Mouse (Mus musculus) heart, embryonic 15.5 days (tissue): ENCODE results near the gene Gdi1. TPM values are rescaled to one million over a fixed set of nuclear protein-coding genes. Genes with fewer than 3 reads are reported as not detected.
A peak's percentile ranks its signal among the peaks of the same experiment; 100 is the strongest.

Experiments
- ATAC-seq: fragments of 200-750 bp; cut with Nextera tagmentation; replicated peaks from 2 replicates; pipeline ENCODE4 v1.8.0; 2017; ENCODE audit warnings: low read depth, moderate TSS enrichment; ENCODE audit not compliant: insufficient number of reproducible peaks, insufficient read depth, low FRiP score
- H3K27ac ChIP-seq: fragments of 300-500 bp; sonication (generic); 2 replicates; pipeline ENCODE4 v1.5.1; 2015; ENCODE audit warnings: mild to moderate bottlenecking, inconsistent platforms
- H3K27me3 ChIP-seq: fragments of 300-500 bp; sonication (generic); 2 replicates; pipeline ENCODE4 v1.6.1; 2015; ENCODE audit warnings: inconsistent platforms
- H3K36me3 ChIP-seq: fragments of 300-500 bp; sonication (generic); 2 replicates; pipeline ENCODE4 v1.6.1; 2015; ENCODE audit warnings: mild to moderate bottlenecking, inconsistent platforms
- H3K4me1 ChIP-seq: fragments of 300-500 bp; sonication (generic); replicated peaks from 2 replicates; pipeline ENCODE4 v1.6.1; 2015; ENCODE audit warnings: inconsistent platforms
- H3K4me2 ChIP-seq: fragments of 300-500 bp; sonication (generic); 2 replicates; pipeline ENCODE4 v1.6.1; 2015; ENCODE audit warnings: inconsistent platforms, mild to moderate bottlenecking, moderate library complexity
- H3K4me3 ChIP-seq: fragments of 300-500 bp; sonication (generic); 2 replicates; pipeline ENCODE4 v1.5.1; 2015; ENCODE audit warnings: mild to moderate bottlenecking, inconsistent platforms
- H3K9ac ChIP-seq: fragments of 300-500 bp; sonication (generic); 2 replicates; pipeline ENCODE4 v1.6.1; 2015; ENCODE audit warnings: mild to moderate bottlenecking, inconsistent platforms
- H3K9me3 ChIP-seq: fragments of 300-500 bp; sonication (generic); replicated peaks from 2 replicates; pipeline ENCODE4 v1.6.1; 2016; ENCODE audit warnings: inconsistent platforms
- WGBS: fragments of 180-500 bp; shearing (Covaris S2); methylation state at CpG from one replicate; pipeline ENCODE4 v1.1.7; 2015; ENCODE audit warnings: mixed read lengths; 5-methylcytosine and 5-hydroxymethylcytosine counted together
- polyA plus RNA-seq: library from polyadenylated mRNA; unstranded; fragments of >200 nt; fragmentation: Nextera tagmentation; extraction: Ambion mirVana; gene quantifications from 2 replicates; pipeline ENCODE4 v1.2.1, GENCODE M21; 2015

Gene Gdi1
- polyA plus RNA-seq: 134 and 163 TPM in 2 replicates

DNA sequence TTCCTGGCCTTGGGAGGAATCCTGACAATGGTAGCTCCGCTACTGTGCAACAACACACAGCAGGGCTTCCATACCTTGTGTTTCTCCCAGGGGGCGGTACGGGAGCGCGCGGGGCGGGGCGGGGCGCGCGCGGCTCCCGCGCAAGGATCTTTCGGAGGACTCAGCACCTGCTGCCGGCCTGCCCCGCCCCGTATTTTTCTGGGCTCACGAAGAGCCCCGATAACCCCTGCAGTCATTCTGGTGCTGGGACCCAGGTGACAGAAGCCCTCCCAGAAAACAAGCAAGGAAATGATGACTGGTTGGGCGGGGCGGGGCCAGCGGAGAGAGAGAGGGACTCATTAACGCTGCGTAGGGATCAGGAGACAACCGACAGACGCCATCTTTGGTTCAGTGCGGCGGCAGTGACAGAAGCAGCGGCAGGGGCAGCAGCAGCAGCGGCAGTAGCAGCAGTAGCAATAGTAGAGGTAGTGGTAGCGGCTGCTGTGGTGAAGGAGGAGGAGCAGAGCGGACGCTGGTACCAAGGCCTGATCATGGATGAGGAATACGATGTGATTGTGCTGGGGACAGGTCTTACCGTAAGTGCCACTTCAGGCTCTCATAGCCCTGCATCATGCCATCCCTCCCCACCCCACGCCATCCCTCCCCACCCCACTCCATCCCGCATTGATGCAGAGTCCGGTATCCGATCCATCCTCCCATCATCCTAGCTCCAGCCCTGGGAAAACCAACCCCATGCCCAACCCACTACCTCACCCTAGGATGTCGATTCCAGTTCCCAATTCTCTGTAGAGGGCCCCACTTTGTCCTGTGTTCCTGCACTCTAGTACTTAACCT, at the start of gene Gdi1:
Gdi1 (plus strand) TSS at position 132 of the 834 bp plus-strand sequence.
- peak; percentile 85 for ATAC-seq
- peaks cover 7% of the 10 kb centered on the region for H3K4me1 ChIP-seq
- 8% methylated on average over 41 of the region's 41 CpGs for WGBS

DNA sequence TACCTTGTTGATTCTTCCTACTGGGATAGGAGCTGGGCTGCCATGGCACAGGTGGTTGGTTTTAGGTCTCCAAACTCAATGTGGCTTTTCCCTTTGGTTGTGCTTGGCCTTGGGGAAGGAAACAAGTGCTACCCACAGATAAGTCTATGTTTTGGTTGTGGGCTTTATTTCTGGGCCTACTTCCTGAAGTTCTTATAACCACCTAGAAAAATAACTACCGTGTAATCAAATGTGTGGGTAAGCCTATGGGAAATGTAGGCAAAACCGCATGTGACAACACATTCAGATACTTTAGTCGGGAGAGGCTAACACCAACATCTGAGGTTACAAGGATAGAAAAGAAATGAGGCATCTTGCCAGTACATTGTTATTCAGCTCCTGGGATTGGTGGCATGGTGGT, 47.1 kb upstream of the Gdi1 start:
- no peaks in the 10 kb centered on the region for H3K9me3 ChIP-seq
- H3K4me2 ChIP-seq: no peak overlapping the region
- 89% methylated on average over 3 of the region's 3 CpGs for WGBS
- no peak for ATAC-seq
- H3K27me3 ChIP-seq: no peaks in the 10 kb centered on the region
- H3K9ac ChIP-seq: no peak overlapping the region
- peaks cover 4% of the 10 kb centered on the region for H3K4me1 ChIP-seq
- peaks cover 8% of the 10 kb centered on the region; the same call in 1 of the 2 replicates for H3K36me3 ChIP-seq
- H3K4me3 ChIP-seq: no peak overlapping the region
- H3K27ac ChIP-seq: no peak overlapping the region

More for the DNA sequence above, at the start of gene Gdi1:
- Histone ChIP-seq H3K27ac (peak within 1 kb of the TSS; percentile 92), H3K27me3 (no peaks in the 10 kb centered on the region), H3K4me2 (peak within 1 kb of the TSS; percentile 67), H3K4me3 (peak within 1 kb of the TSS; percentile 65), H3K36me3 (peaks cover 36% of the 10 kb centered on the region), H3K9ac (peak within 1 kb of the TSS; percentile 68), H3K9me3 (no peaks in the 10 kb centered on the region)

DNA sequence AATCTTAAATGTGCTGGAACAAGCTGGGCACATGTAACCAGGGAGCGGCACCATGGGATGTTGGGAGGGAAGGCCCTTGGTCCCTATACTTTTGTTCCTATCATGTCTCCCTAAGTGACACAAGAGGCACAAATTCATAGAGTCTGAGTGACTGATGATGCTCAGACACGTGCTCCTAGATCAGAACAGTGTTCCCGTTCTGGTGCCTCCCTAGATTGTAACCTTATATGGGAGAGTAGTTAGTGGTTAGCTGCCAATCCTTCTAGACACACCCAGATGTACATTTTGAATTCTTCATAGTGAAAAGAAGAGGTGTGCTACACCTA, 35.1 kb upstream of the Gdi1 start:
- 0 out of 2 replicates have a peak, but pooled peaks cover 5% of the 10 kb centered on the region for H3K4me1 ChIP-seq
- 18% methylated on average over 3 of the region's 3 CpGs for WGBS
- peak overlapping the region; percentile 44 for H3K9ac ChIP-seq
- peak; percentile 29; the same call in 1 of the 2 replicates for ATAC-seq
- H3K4me3 ChIP-seq: peak overlapping the region; percentile 62
- peaks cover 3% of the 10 kb centered on the region; the same call in 1 of the 2 replicates for H3K36me3 ChIP-seq
- no peaks in the 10 kb centered on the region for H3K27me3 ChIP-seq
- no peaks in the 10 kb centered on the region for H3K9me3 ChIP-seq
- H3K4me2 ChIP-seq: peak overlapping the region; percentile 57
- H3K27ac ChIP-seq: peak overlapping the region; percentile 91

DNA sequence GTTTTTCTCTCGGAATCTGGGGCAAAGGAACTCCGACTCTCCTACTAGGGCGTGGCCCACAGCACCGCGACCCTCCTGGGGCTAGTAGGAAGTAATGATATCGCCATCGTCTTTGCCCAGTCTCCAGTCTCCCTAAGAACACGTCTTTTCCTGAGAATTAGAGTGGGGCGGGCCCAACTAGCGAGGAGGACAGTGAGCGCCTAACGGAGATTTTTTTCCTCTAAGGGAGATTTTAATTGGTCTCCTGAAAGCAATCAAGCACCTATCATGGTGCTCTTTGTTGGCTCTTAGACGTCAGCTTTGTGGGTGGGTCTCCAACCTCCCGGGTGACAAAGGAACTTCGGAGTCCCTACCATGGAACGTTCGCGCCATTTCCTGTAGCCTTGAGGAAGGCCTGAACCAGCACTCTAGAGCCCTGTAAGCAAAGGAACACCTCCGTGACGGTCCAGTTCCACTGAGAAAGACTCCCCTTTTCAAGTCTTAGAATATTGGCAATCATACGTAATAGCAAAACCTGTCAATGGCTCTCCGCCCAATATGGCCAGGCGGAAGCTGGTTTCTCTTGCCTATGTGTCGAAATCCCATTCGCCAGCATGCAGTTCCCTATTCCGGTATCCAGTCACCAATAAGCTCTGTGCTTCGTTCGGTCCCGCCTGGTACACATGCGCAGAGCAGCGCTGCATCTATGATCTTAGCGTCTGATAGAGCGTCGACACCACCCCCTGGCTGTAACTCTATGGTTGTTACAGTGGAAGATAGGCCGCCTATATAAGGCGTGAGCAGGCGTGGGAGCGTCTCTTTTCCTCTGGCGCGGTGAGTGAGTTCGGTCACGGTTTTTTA, 34.5 kb upstream of the Gdi1 start, which contains the start of gene Rpl10:
Rpl10 (plus strand) TSS at position 751 of the 840 bp plus-strand sequence.
- Histone ChIP-seq H3K9ac (peak within 1 kb of the TSS; percentile 62), H3K4me2 (peak within 1 kb of the TSS; percentile 60), H3K9me3 (no peaks in the 10 kb centered on the region), H3K4me3 (peak within 1 kb of the TSS; percentile 62), H3K4me1 (0 out of 2 replicates have a peak, but pooled peaks cover 5% of the 10 kb centered on the region), H3K36me3 (peaks cover 3% of the 10 kb centered on the region; the same call in 1 of the 2 replicates), H3K27me3 (no peaks in the 10 kb centered on the region), H3K27ac (peak within 1 kb of the TSS; percentile 91)
- 13% methylated on average over 42 of the region's 42 CpGs for WGBS
- ATAC-seq: peak; percentile 92

DNA sequence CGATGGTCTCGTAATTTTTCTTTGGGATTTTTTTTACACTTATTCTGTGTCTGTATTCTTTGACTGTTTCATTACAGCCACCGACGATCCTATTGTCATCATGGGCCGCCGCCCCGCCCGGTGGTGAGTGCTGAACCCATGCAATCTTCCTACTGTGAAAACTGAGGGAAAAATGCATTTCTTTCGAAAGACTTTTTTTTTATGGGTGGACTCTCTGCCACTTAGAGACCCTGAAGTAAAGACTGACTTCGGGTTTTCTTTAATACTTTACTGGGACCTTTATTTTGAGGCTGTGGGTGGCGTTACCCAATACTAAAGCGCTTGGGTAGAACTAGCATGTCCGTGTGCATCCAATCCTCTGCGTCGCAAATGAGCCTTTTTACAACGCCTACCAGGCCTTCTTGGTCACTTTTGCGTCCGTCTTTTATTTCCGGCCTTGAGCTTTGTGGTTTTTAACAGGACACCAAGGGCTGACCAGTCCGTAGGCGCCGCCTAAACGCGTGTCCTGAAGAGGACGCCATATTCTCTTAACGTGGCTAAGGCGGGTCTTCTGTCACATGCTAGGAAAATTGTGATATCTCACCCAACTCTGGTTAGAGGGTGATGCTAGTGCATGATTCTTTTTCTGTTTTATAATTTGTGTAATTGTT, 33.8 kb upstream of the Gdi1 start:
- H3K27ac ChIP-seq: peak overlapping the region; percentile 57
- 0 out of 2 replicates have a peak, but pooled peaks cover 5% of the 10 kb centered on the region for H3K4me1 ChIP-seq
- peak overlapping the region; percentile 60 for H3K4me2 ChIP-seq
- H3K4me3 ChIP-seq: peak overlapping the region; percentile 62
- 13% methylated on average over 27 of the region's 27 CpGs for WGBS
- no peaks in the 10 kb centered on the region for H3K9me3 ChIP-seq
- ATAC-seq: no peak
- peak overlapping the region; percentile 62 for H3K9ac ChIP-seq
- peaks cover 3% of the 10 kb centered on the region; the same call in 1 of the 2 replicates for H3K36me3 ChIP-seq
- no peaks in the 10 kb centered on the region for H3K27me3 ChIP-seq

DNA sequence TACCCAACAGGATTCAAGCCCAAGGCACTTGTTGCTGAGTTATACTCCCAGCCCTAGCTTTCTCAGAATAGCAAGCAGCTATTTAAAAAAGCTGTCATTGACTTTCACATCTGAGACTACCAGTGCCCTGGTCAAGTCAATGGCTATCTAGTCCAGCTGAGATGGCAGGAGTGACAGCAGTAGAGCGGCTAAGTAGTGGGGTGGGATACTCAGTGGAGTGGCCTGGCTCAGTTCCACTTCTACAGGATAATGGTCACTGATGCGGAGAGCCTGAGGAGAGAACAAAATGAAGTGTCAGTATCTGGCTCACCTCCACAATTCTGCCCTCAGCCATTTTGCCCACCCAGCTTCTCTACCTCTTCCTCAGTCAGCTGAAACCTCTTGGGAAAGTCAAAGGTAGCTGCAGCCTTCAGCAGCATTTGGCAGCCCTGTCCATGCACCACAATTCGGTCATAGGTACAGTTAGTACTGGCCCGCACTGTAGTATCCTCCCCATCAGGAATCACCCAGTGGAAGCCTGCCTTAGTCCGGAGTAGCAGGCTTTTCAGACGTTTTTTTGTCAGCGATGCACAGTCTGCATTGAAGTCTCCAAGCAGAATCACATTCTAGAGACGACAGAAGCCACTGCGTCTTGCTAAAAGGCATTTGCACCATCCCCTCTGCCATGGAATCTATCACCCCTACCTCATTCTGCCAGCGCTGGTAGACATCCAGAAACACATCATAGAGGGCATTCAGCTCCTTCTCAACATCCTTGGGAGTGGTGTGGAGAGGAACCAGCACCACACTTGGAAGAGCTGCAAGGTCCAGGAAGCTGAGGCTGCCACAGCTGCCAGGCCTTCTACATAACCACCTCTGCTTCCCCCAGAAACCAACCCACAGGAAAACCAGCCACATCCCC, 31.1 kb upstream of the Gdi1 start:
- H3K36me3 ChIP-seq: peaks cover 3% of the 10 kb centered on the region; the same call in 1 of the 2 replicates
- H3K9ac ChIP-seq: no peak overlapping the region
- ATAC-seq: no peak
- no peak overlapping the region for H3K4me3 ChIP-seq
- H3K27ac ChIP-seq: peak overlapping the region; percentile 37; the same call in 1 of the 2 replicates
- WGBS: 29% methylated on average over 10 of the region's 10 CpGs
- 0 out of 2 replicates have a peak, but pooled peaks cover 5% of the 10 kb centered on the region for H3K4me1 ChIP-seq
- H3K27me3 ChIP-seq: no peaks in the 10 kb centered on the region
- no peaks in the 10 kb centered on the region for H3K9me3 ChIP-seq
- no peak overlapping the region for H3K4me2 ChIP-seq

DNA sequence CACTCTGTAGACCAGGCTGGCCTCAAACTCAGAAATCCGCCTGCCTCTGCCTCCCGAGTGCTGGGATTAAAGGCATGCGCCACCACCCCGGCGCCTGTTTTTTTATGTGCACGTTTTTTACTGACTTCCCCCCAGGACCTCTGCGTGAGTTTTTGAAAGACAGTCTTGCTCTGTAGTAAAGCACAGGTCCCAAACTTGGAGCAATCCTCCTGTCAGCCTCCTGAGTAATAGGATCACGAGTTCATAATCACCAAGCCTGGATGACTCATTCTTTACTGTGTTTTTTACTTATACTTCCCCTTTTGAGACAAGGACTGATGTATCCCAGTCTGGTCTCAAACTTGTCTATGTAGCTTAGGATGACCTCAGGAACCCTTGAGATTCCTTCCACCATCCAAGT, 26.9 kb upstream of the Gdi1 start:
- no peak for ATAC-seq
- 70% methylated on average over 8 of the region's 8 CpGs for WGBS
- H3K9me3 ChIP-seq: no peaks in the 10 kb centered on the region

DNA sequence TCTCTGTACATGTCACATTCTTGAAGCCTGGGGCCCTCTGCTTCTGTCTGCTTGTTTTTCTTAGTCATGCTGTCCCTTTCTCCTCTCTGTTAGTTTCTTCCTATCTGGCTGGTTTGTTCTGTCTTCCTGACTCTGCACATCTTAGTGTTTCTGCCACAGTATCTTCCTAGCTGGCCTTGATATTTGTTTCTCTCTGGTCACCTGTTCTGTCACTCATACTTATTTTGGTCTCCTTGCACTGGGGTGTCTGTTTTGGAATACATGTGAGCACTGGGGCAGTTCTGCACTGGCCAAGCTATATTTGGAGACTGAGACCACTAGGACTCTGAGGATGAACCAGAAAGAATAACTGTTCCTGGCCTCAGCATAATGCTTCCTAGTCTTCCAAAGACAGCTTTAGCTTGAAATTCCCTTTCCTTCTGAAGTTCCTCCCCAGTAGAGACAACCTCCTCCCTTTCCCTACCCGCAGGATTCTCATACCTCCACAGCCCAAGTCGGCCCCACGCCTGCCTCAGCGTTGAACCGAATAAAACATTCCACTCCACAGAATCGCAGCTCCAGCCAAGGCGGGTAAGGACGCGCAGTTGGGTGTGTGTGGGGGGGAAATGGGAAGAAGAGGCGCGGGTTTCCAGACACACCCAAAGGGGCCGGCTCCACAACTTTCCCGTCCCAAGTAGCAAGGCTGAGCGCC, 23.6 kb upstream of the Gdi1 start:
- peak overlapping the region; percentile 56 for H3K9ac ChIP-seq
- peaks cover 8% of the 10 kb centered on the region for H3K4me1 ChIP-seq
- peak overlapping the region; percentile 78 for H3K4me2 ChIP-seq
- H3K4me3 ChIP-seq: peak overlapping the region; percentile 64
- ATAC-seq: peak; percentile 15
- no peaks in the 10 kb centered on the region for H3K9me3 ChIP-seq
- H3K27me3 ChIP-seq: no peaks in the 10 kb centered on the region
- no peaks in the 10 kb centered on the region for H3K36me3 ChIP-seq
- H3K27ac ChIP-seq: peak overlapping the region; percentile 92
- 9% methylated on average over 14 of the region's 14 CpGs for WGBS

More for the DNA sequence above, 26.9 kb upstream of the Gdi1 start:
- Histone ChIP-seq H3K27ac (no peak overlapping the region), H3K9ac (no peak overlapping the region), H3K4me2 (no peak overlapping the region), H3K4me1 (peaks cover 2% of the 10 kb centered on the region; the same call in 1 of the 2 replicates), H3K36me3 (peaks cover 3% of the 10 kb centered on the region; the same call in 1 of the 2 replicates), H3K27me3 (no peaks in the 10 kb centered on the region), H3K4me3 (no peak overlapping the region)

DNA sequence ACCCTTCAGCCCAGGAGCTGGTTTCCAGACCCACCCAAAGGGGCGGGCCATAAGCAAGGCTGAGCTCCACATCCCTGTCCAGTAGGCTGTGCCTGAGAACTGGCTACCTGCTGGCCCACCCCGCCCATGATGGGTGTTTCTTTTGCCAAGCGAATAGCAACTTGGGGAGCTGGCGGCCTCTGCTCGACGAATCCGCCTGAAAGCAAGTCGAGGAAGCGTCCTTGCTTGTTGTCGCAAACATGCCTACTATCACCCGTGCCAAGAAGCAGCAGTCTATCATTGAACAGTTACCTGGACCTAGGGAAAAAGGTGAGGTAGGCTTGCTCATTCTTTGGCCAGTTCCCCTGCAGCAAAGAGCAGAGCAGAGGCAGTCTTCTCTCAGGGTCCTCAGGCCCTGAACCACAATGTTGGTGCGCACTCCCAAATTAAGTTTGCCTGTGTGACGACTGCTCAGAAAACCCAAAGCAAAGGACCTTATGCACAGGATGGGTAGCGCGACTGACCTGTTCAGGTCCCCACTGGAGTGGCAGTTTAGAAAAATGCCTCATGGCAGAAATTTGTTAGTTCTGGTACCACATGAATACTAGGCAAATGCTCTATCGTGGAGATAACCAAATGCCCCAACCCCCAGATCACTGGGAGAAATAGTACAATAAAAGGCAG, 22.9 kb upstream of the Gdi1 start, which contains the start of the genes Taz and Dnase1l1:
Taz (plus strand) TSS at position 181 of the 663 bp plus-strand sequence.
Dnase1l1 (minus strand) TSS at position 606 of the 663 bp plus-strand sequence.
- peak within 1 kb of the TSS; percentile 64 for H3K4me3 ChIP-seq
- H3K4me2 ChIP-seq: peak within 1 kb of the TSS; percentile 78
- H3K36me3 ChIP-seq: no peaks in the 10 kb centered on the region
- 12% methylated on average over 16 of the region's 16 CpGs for WGBS
- ATAC-seq: peak; percentile 90
- peaks cover 8% of the 10 kb centered on the region for H3K4me1 ChIP-seq
- no peaks in the 10 kb centered on the region for H3K27me3 ChIP-seq
- peak within 1 kb of the TSS; percentile 92 for H3K27ac ChIP-seq
- no peaks in the 10 kb centered on the region for H3K9me3 ChIP-seq
- H3K9ac ChIP-seq: peak within 1 kb of the TSS; percentile 67
